Mouse (Mus musculus): Measurements from ENCODE around the gene 9230102O04Rik. TPM values are rescaled to one million over a fixed set of nuclear protein-coding genes. Genes with fewer than 3 reads are reported as not detected.

9230102O04Rik gene
- total RNA-seq, 2 experiments from 2014 or later: not detected

- DNase-seq (ENCODE audit: low spot score in 2 of 2): no peak
These were observed 3.3 kb downstream of the 9230102O04Rik start for GRCm38 (mm10) chr2:9886031-9886430.

DNA sequence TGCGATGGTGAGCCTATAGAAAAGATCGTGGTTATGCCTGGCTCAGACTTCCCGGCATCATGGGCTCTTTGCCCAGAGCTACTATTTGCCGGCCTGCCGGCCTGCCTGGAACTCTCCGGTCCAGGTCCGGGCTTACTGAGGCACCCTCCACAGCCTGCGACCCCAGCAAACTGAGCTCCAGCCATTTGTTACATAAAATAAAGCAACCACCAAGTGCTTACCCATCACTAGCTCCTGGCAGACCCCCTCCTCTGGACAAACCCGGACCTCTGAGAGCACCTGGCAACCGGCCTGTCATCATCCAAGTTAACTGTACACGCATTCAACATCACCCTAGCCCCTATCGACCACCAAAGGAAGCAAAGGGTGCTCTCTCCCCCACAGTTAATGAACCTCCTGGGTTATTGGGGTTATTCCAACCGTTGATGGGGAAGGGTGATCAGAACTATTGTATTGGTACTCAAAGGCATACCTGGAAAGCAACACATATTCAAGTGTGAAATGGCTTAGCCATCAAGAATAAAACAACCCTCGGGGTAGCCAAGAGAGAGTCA, 4.0 kb downstream of the 9230102O04Rik start:
- DNase-seq (ENCODE audit: low spot score in 2 of 2): no peak

DNA sequence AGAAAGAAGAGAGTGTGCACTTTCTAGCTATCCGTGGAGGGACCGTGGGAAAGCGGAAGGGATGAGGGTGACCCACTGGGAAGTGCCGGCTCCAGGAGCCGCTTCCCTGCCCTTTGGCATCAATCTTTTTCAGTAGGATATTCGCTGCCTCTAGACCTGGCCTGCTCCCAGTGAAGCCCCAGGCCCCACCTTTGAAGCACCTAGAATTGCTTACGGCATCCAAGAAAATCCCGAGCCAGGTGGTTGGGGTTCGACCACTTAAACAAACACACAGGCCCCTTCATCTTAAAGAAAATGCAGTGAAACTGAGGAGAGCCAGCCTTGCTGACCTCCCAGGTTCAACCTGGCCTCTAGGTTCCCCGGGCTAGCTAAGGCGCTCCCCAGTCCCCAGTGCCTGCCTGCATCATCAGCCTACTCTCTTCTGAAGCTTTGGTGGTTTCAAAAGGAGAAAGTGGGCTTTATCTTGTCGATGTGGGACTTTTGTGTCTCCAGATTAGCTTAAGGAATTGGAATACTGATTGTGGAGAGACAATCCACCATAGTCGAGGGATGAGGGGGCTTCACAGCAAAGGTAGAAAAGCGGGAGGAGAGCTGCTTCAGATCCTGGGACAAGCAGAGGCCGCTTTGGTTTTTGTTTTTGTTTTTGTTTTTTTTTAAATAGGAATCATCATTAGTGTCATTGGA, 4.7 kb downstream of the 9230102O04Rik start:
- DNase-seq (ENCODE audit: low spot score in 2 of 2): no peak

DNA sequence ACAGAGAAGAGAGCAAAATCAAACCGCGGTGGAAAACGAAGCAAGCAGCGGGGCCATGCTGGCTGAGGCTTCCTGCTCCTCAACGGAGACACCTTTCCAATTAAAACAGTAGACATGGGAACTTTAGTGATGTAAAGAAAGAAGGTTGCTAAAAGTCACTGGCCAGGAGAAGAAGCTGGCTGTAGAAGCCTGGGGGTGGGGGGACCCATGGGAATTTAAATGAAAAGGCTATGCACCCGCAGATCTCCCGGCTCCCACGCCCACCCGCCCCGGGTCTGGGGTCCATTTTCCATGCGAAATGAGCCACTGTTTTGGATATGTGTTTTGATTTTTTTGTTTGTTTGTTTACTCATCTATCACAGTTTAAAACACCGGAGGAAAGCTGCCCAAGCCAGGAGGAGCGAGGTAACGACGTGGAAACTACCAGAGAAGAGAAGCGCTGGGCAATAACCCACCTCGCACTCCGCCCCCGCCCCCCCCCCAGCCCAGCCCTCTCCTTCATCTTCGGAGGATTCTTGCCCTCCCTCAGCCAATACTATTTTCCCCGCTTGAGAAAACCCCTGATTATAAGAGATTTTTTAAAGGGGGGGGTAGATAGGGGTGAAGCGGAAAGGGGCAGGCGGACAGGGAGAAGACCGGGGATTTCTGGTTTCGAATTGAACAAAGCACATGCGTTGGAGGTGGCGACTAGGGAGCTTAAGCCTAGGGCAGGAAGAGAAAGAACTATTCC, 5.4 kb downstream of the 9230102O04Rik start:
- DNase-seq (ENCODE audit: low spot score in 2 of 2): no peak

- no peak for DNase-seq (ENCODE audit: low spot score in 2 of 2)
These were observed 6.2 kb downstream of the 9230102O04Rik start for GRCm38 (mm10) chr2:9882926-9883802.

GRCm38 (mm10) chr2:9882371-9882925, 6.9 kb downstream of the 9230102O04Rik start:
- DNase-seq (ENCODE audit: low spot score in 2 of 2): no peak

GRCm38 (mm10) chr2:9881611-9882023, 7.7 kb downstream of the 9230102O04Rik start:
- DNase-seq (ENCODE audit: low spot score in 2 of 2): no peak

GRCm38 (mm10) chr2:9881051-9881591, 8.2 kb downstream of the 9230102O04Rik start, which contains the start of gene 4930412O13Rik:
TSS of gene 4930412O13Rik (plus strand) at chr2:9881252.
- DNase-seq (ENCODE audit: low spot score in 2 of 2): no peak

DNA sequence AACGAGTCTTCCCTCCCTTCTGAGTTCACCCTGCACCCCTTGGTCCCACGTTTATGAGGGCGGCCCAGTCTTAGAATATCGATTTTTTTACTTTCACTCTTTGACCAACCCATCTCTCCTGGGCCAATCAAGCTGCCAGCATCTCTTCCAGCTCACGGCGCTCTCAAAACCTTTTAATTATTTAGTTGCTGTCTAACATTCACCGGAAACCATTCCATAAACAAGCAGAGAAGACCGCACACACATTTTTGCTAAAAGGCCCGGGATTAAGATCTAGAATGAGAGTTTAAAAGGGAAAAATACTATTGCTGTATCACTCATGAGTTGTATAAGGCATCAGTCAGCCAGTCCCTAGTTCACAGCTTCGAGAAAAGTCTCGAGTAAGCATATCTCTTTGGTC, 9.1 kb downstream of the 9230102O04Rik start:
- no peak for DNase-seq (ENCODE audit: low spot score in 2 of 2)

DNA sequence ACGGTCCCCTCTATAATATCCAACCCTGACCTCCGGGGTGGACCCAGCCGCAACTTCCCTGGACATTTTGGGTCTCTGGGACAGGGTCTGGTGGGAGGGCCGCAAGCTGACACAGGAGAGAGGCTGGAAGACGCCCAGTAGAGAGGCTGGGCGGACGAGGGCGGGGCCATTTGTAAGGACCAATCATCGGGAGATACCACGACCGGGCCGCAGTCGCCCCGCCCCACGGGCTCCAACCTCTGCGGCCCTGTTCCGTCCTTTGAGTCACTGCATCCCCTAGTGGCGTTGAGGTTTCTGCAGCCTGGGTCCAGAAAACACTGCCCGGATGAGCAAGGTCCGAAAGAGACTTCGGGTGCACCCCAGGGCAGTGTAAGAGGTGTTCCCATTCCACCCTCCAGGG, 9.8 kb downstream of the 9230102O04Rik start:
- peak; percentile 61 to 77 for DNase-seq (ENCODE audit: low spot score in 2 of 2)

DNA sequence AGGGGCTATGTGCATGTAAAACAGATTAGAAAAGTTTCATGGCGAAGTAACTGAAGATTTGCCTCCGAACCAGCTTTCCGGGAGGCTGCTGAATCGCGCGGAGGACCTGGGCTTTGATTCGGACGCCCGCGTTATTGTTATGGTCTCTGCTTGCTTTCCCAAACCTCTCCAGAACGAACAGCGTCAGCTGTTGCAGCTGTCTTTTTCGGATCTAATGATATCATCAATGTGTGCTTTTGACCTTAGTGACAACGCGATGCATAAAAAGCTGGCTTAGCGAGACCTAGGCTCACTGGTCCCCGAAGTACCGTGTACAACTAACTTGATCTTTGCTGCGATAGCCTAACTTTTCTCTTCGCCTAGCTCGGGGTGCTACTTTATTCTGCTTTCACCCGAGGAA, 10.2 kb downstream of the 9230102O04Rik start:
- DNase-seq (ENCODE audit: low spot score in 2 of 2): no peak

GRCm38 (mm10) chr2:9878564-9879081, 10.7 kb downstream of the 9230102O04Rik start:
- no peak for DNase-seq (ENCODE audit: low spot score in 2 of 2)

DNA sequence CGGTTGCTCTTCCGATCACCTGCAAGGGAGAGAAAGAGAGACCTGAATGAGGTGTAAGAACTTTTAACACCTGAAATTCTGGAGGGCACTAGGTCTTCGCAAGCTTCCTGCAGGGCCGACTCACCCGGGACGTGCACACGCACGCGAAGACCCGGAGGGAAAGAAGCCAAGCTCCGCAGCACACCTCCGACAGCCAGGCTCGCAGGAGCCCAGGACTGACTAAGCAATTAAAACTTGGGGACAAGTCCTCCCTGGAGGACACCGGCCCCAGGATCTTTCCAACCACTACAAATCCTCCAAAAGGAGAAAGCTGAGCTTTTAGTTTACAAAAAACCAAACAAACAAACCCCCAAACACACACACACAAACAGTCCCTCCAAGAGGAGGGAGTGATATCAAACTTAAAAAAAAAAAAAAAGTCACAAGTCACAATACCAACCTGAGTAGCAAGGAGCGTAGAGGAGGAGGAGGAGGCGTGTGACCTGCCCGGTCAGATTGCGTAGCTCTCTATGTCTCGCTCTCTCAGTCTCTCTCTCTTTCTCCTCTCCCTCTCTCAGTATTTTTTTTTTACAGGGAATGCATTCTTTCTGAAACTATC, 11.3 kb downstream of the 9230102O04Rik start:
- DNase-seq (ENCODE audit: low spot score in 2 of 2): no peak

GRCm38 (mm10) chr2:9877326-9877690, 12.0 kb downstream of the 9230102O04Rik start:
- no peak for DNase-seq (ENCODE audit: low spot score in 2 of 2)

- DNase-seq (ENCODE audit: low spot score in 2 of 2): no peak
These were observed 12.6 kb downstream of the 9230102O04Rik start for GRCm38 (mm10) chr2:9876621-9877325.

DNA sequence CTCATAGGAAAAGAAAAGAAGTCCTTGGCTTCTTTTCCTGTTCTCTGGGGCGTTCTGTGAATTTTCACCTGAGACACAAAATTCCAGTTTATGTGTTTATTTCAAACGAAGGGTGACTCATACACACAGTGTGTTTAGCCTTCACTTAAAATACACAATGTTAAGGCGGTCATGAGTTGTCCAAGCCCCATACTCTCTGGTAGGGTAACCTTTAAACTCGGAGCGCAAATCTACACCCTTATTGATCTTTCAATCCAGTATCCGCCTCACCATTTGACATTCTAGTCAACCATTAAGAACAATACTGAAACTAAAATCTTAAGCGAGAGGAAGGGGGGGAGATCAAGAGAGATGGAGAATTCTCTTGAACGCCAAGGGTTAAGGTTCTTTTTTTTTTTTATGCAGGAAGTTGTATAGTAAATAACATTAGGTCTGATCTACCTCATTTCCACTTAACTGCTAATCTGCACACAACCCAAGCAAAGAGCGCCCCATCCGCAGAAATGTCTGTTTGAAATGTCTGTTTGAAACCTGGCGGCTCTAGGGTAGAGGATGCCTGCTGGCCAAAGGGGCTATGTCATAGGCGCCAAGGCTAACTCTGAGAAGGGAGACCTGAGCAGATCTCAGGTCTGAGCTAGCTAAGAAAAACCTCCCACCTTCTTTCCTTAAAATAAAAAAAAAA, 13.5 kb downstream of the 9230102O04Rik start:
- no peak for DNase-seq (ENCODE audit: low spot score in 2 of 2)

DNA sequence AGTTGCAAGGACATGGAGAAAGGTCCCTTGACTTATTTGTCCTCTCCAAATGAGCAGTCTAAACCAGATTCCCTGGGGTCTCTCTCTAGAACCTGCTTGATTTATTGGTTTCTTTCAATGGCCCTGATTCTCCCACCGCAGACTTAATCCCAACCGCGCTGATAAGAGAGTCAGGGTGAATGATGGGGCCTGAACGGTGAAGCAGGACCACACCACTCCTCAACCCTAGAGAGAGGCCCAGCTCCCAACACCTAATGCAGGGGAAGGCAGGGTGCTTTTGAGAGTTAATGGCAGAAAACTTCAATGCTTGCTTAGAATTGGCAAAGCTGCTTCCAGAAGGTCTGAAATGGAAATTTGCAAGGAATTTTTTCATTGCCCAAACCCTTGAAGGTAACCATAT, 14.1 kb downstream of the 9230102O04Rik start:
- no peak for DNase-seq (ENCODE audit: low spot score in 2 of 2)

DNA sequence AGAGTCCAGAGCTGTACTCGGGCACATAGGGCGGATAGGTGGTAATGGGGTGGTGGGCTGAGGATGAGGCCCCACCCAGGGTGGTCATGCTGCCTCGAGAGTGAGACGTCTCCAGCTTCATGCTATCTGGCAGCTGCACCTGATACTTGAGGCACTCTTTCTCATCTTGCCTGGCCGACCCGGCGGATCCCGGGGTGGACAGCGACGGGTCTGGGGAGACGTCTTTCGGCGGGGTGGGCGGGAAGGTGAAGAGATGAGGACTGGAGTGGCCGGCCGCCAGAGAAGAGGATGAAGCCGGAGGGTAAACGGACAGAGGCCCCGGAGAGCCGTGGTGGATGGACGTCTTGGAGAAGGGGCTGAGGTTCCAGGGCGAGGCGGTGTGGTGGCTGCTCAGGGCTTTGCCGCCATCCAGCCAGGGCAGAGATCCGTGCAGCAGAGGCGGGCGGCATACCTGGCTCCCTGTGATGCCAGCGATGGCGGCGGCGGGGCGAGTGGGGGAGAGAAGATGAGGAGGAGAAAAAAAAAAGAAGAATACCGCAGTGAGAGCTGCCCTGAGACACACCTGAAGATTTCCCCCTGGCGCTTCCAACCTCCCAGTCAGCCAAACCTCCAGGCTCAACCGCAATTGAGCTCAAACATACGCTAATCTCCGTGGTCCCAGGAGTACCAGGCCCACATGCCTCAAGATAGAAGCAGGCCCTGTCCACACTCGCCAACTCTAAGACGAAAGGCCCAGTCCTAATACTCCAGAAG, 14.7 kb downstream of the 9230102O04Rik start:
- no peak for DNase-seq (ENCODE audit: low spot score in 2 of 2)
